Mouse (Mus musculus) ES-E14 (cell line): ENCODE measurements around the gene Rilp.

Experiments used
- CHD2 ChIP-seq: IDR thresholded peaks from 2 replicates; pipeline ENCODE4 v1.6.1; 2014; ENCODE audit warnings: mild to moderate bottlenecking, low read depth, low read length, inconsistent platforms
- HCFC1 ChIP-seq: IDR thresholded peaks from 2 replicates; pipeline ENCODE4 v1.6.1; 2012; ENCODE audit warnings: low read length, inconsistent platforms, borderline replicate concordance; ENCODE audit not compliant: insufficient read depth
- MAFK ChIP-seq: IDR thresholded peaks from 2 replicates; pipeline ENCODE4 v1.6.1; 2014; ENCODE audit warnings: mild to moderate bottlenecking, low read depth, low read length, inconsistent platforms; ENCODE audit not compliant: insufficient read depth
- ZC3H11A ChIP-seq: IDR thresholded peaks from 2 replicates; pipeline ENCODE4 v1.6.1; 2012; ENCODE audit warnings: low read depth, mild to moderate bottlenecking, inconsistent platforms, low read length, borderline replicate concordance

- TF ChIP-seq HCFC1 (no peak), CHD2 (no peak), MAFK (no peak), ZC3H11A (no peak)
These were observed 45.5 kb upstream of the Rilp start for GRCm38 (mm10) chr11:75464417-75464816.
